Mouse (Mus musculus) 416B (cell line): Measurements from ENCODE around the gene Iscu.
"Not testable (repeated sequence)": the region's sequence is repeated elsewhere in the genome, so short reads cannot be mapped to it uniquely, and the experiment has no call there.

Experiments
- DNase-seq: peaks from one replicate; pipeline ENCODE4 v3.0.0; 2011; ENCODE audit warnings: low read depth

Gene Iscu

GRCm38 (mm10) chr5:113755347-113756030, 17.1 kb upstream of the Iscu start:
- no peak for DNase-seq

GRCm38 (mm10) chr5:113761585-113761984, 11.0 kb upstream of the Iscu start:
- no peak for DNase-seq

- DNase-seq = no peak
Observed at GRCm38 (mm10) chr5:113764426-113764825, 8.1 kb upstream of the Iscu start.

GRCm38 (mm10) chr5:113765641-113766526, 6.7 kb upstream of the Iscu start:
- DNase-seq = no peak

- no peak for DNase-seq
Observed at GRCm38 (mm10) chr5:113768806-113769205, 3.7 kb upstream of the Iscu start.

GRCm38 (mm10) chr5:113771213-113772162, 1.1 kb upstream of the Iscu start:
- DNase-seq = peak; percentile 97

GRCm38 (mm10) chr5:113772905-113773519, 464 bp downstream of the Iscu start:
- peak; percentile 25 for DNase-seq

GRCm38 (mm10) chr5:113773664-113774063, 1.1 kb downstream of the Iscu start:
- peak; percentile 93 for DNase-seq

GRCm38 (mm10) chr5:113775585-113775984, 3.0 kb downstream of the Iscu start:
- DNase-seq = no peak

- no peak for DNase-seq
Observed at GRCm38 (mm10) chr5:113776128-113776895, 3.8 kb downstream of the Iscu start.

GRCm38 (mm10) chr5:113776896-113777226, 4.3 kb downstream of the Iscu start:
- DNase-seq = peak; percentile 47

- DNase-seq = not testable (repeated sequence)
Observed at GRCm38 (mm10) chr5:113777728-113778127, 5.2 kb downstream of the Iscu start.

- no peak for DNase-seq
Observed at GRCm38 (mm10) chr5:113779569-113779968, 7.0 kb downstream of the Iscu start.

GRCm38 (mm10) chr5:113780082-113780752, 7.7 kb downstream of the Iscu start:
- no peak for DNase-seq

- DNase-seq = no peak
Observed at GRCm38 (mm10) chr5:113780763-113781162, 8.2 kb downstream of the Iscu start.

- DNase-seq = no peak
Observed at GRCm38 (mm10) chr5:113781254-113781653, 8.7 kb downstream of the Iscu start.

- DNase-seq = no peak
Observed at GRCm38 (mm10) chr5:113781875-113782274, 9.3 kb downstream of the Iscu start.

GRCm38 (mm10) chr5:113782624-113783023, 10.1 kb downstream of the Iscu start:
- no peak for DNase-seq

- no peak for DNase-seq
Observed at GRCm38 (mm10) chr5:113783581-113784001, 11.0 kb downstream of the Iscu start.

GRCm38 (mm10) chr5:113784104-113784503, 11.6 kb downstream of the Iscu start:
- not testable (repeated sequence) for DNase-seq
